Mouse (Mus musculus) olfactory bulb, adult 2 months (tissue): ENCODE data around the gene Gm38431.

Source experiments
- CTCF ChIP-seq: fragments of 200-500 bp; IDR thresholded peaks from 2 replicates; pipeline ENCODE4 v1.5.1; 2012; ENCODE audit warnings: low read depth, mild to moderate bottlenecking, low read length, moderate library complexity; ENCODE audit not compliant: insufficient read depth
- POLR2A ChIP-seq: fragments of 200-500 bp; IDR thresholded peaks from 2 replicates; pipeline ENCODE4 v1.6.1; 2012; ENCODE audit warnings: mild to moderate bottlenecking, low read depth, low read length, moderate library complexity; ENCODE audit not compliant: insufficient read depth

- TF ChIP-seq CTCF (no peak), POLR2A (no peak)
Observed at GRCm38 (mm10) chr9:21105760-21106564, 14.2 kb upstream of the Gm38431 start.
